Comparison of ENCODE assay signal across 26 mouse cellular contexts in genomic region chr1:190599622-190600021, GRCm38 (mm10).
DNase-seq lines count a peak whose midpoint lies in the region; ATAC-seq and TF ChIP-seq lines count a peak whose summit lies in the region.
"Had no signal": no experiment of that assay in that cellular context is flagged by ENCODE, and none has a peak within 500 bp of the region (broad histone marks: within the 10 kb centered on the region; RNA-seq: fewer than 3 reads in every experiment).

No protein-coding gene starts in this region.

- no peak for TF ChIP-seq CTCF in kidney, postnatal 0 days (IDR thresholded peaks at IDR 0.05; ENCODE audit: low read depth)
- no peak for TF ChIP-seq CTCF in CH12.LX (conservative IDR thresholded peaks at IDR 0.05 in 1 of 2, IDR thresholded peaks at IDR 0.05 in 1 of 2; ENCODE audit: low read depth in 2 of 2, low read length in 2 of 2)

- H3K79me2 ChIP-seq in CH12.LX (replicated peaks; ENCODE audit: control insufficient read depth, extremely low read depth, insufficient read depth, poor library complexity, severe bottlenecking), result no peaks in the 10 kb centered on the region

- no peaks in the 10 kb centered on the region for H3K27me3 ChIP-seq in kidney, embryonic 14.5 days (ENCODE audit: control insufficient read depth, insufficient read depth, low read length)
- H3K27me3 ChIP-seq in kidney, postnatal 0 days (ENCODE audit: insufficient read depth, low read length), result no peaks in the 10 kb centered on the region
- H3K27me3 ChIP-seq in CH12.LX (replicated peaks), result no peaks in the 10 kb centered on the region
- H3K27me3 ChIP-seq: embryonic facial prominence, embryonic 13.5 days; forebrain, embryonic 12.5 days; forebrain, embryonic 15.5 days; heart, embryonic 13.5 days; hindbrain, embryonic 12.5 days; hindbrain, embryonic 15.5 days had no signal

- WGBS in kidney, embryonic 14.5 days, result 50% methylated on average over 11 of the region's 11 CpGs
- WGBS in kidney, postnatal 0 days, result 41% methylated on average over 11 of the region's 11 CpGs

- H3K4me3 ChIP-seq in kidney, embryonic 14.5 days (ENCODE audit: low read length), result no peak overlapping the region
- H3K4me3 ChIP-seq in kidney, postnatal 0 days (replicated peaks; ENCODE audit: low read depth, low read length), result no peak overlapping the region
- no peak overlapping the region for H3K4me3 ChIP-seq in CH12.LX (replicated peaks in 1 of 3; ENCODE audit: low read depth in 2 of 3, low read length in 2 of 3, poor library complexity in 1 of 3)
- H3K4me3 ChIP-seq: embryonic facial prominence, embryonic 10.5 days; embryonic facial prominence, embryonic 13.5 days; erythroblast, embryonic 14.5 days; forebrain, embryonic 12.5 days; forebrain, embryonic 15.5 days; heart, adult 2 months; heart, embryonic 10.5 days; heart, embryonic 13.5 days; hindbrain, embryonic 12.5 days; hindbrain, embryonic 15.5 days had no signal

- in situ Hi-C loops in CH12.LX (cut with MboI; ENCODE audit: low pct_ligation_motif_present, low pct_unique_long_range_greater_than_20kb, low sequenced_read_pairs), result no loop called here

- peak; percentile 85 for ATAC-seq in kidney, embryonic 14.5 days (ENCODE audit: low FRiP score, low TSS enrichment)
- ATAC-seq in kidney, postnatal 0 days (replicated peaks; ENCODE audit: low FRiP score, low read depth), result no peak
- ATAC-seq: activated CD4-positive, CD25-positive, alpha-beta regulatory T cell, adult 4 months; CD4-positive, CD25-positive, alpha-beta regulatory T cell, adult 4 months; forebrain, embryonic 15.5 days had no signal

- dilution Hi-C loops in CH12.LX (cut with MboI; ENCODE audit: extremely low pct_ligation_motif_present, extremely low pct_unique_long_range_greater_than_20kb, low sequenced_read_pairs), result no loop called here

- no peak overlapping the region for H3K9ac ChIP-seq in kidney, embryonic 14.5 days (ENCODE audit: low read depth, low read length)
- H3K9ac ChIP-seq in kidney, postnatal 0 days (ENCODE audit: low read depth, low read length), result no peak overlapping the region
- no peak overlapping the region for H3K9ac ChIP-seq in CH12.LX (ENCODE audit: insufficient read depth, low read depth)
- H3K9ac ChIP-seq: embryonic facial prominence, embryonic 13.5 days; forebrain, embryonic 12.5 days; forebrain, embryonic 15.5 days; heart, embryonic 13.5 days; hindbrain, embryonic 12.5 days; hindbrain, embryonic 15.5 days had no signal

- no peak overlapping the region for H3K27ac ChIP-seq in kidney, embryonic 14.5 days (ENCODE audit: low read depth, low read length)
- H3K27ac ChIP-seq in kidney, postnatal 0 days, result no peak overlapping the region
- no peak overlapping the region for H3K27ac ChIP-seq in CH12.LX (ENCODE audit: insufficient read depth, low read depth)
- H3K27ac ChIP-seq: embryonic facial prominence, embryonic 10.5 days; embryonic facial prominence, embryonic 13.5 days; forebrain, embryonic 12.5 days; forebrain, embryonic 15.5 days; heart, adult 2 months; heart, embryonic 10.5 days; heart, embryonic 13.5 days; hindbrain, embryonic 12.5 days; hindbrain, embryonic 15.5 days had no signal

- no peak for TF ChIP-seq EP300 in CH12.LX (IDR thresholded peaks at IDR 0.05; ENCODE audit: low read length)

- H3K9me3 ChIP-seq in kidney, embryonic 14.5 days (ENCODE audit: control insufficient read depth, low read length), result no peaks in the 10 kb centered on the region
- H3K9me3 ChIP-seq in kidney, postnatal 0 days (replicated peaks; ENCODE audit: low read length), result no peaks in the 10 kb centered on the region
- H3K9me3 ChIP-seq in CH12.LX (replicated peaks; ENCODE audit: low read length), result peaks cover 4% of the 10 kb centered on the region
- H3K9me3 ChIP-seq: embryonic facial prominence, embryonic 10.5 days; embryonic facial prominence, embryonic 13.5 days; forebrain, embryonic 12.5 days; forebrain, embryonic 15.5 days; heart, embryonic 10.5 days; heart, embryonic 13.5 days; hindbrain, embryonic 12.5 days; hindbrain, embryonic 15.5 days had no signal

- no peak for TF ChIP-seq POLR2A in CH12.LX (IDR thresholded peaks at IDR 0.05; ENCODE audit: low read depth, low read length)

- DNase-seq in kidney, postnatal 14 days, result no peak
- peak; percentile 70 for DNase-seq in kidney, postnatal 0 days (ENCODE audit: low spot score)
- DNase-seq in kidney, adult 9 months, result no peak
- peak; percentile 48 for DNase-seq in CH12.LX (ENCODE audit: extremely low read depth)
- no peak for DNase-seq in layer of hippocampus, adult 18-20 months (ENCODE audit: low spot score in 2 of 2)
- DNase-seq: adrenal gland, adult 8-10 months; adrenal gland, postnatal 25 days; cerebellum, adult 11-12 months; cerebellum, adult 8-10 months; cerebellum, postnatal 10 days; cerebellum, postnatal 36 days; embryo, embryonic 11 days; gastrocnemius, postnatal 25 days; heart, adult 2 months had no signal

- no peak overlapping the region for H3K4me2 ChIP-seq in kidney, embryonic 14.5 days (replicated peaks; ENCODE audit: low read depth, low read length)
- no peak overlapping the region for H3K4me2 ChIP-seq in kidney, postnatal 0 days (ENCODE audit: low read length)
- H3K4me2 ChIP-seq in CH12.LX (ENCODE audit: insufficient read depth, low read depth, poor library complexity, severe bottlenecking), result no peak overlapping the region
- H3K4me2 ChIP-seq: embryonic facial prominence, embryonic 13.5 days; forebrain, embryonic 12.5 days; forebrain, embryonic 15.5 days; heart, embryonic 13.5 days; hindbrain, embryonic 12.5 days; hindbrain, embryonic 15.5 days had no signal

- no peak for TF ChIP-seq RAD21 in CH12.LX (IDR thresholded peaks at IDR 0.05; ENCODE audit: low read depth, low read length)

- H3K36me3 ChIP-seq in kidney, embryonic 14.5 days (ENCODE audit: control insufficient read depth, insufficient read depth, low read length), result no peaks in the 10 kb centered on the region
- no peaks in the 10 kb centered on the region for H3K36me3 ChIP-seq in kidney, postnatal 0 days (ENCODE audit: insufficient read depth, low read length)
- no peaks in the 10 kb centered on the region for H3K36me3 ChIP-seq in CH12.LX (replicated peaks in 1 of 2; ENCODE audit: control insufficient read depth in 1 of 2, insufficient read depth in 1 of 2, low read length in 1 of 2)
- H3K36me3 ChIP-seq: embryonic facial prominence, embryonic 10.5 days; embryonic facial prominence, embryonic 13.5 days; forebrain, embryonic 12.5 days; forebrain, embryonic 15.5 days; heart, embryonic 10.5 days; heart, embryonic 13.5 days; hindbrain, embryonic 12.5 days; hindbrain, embryonic 15.5 days had no signal

- peaks cover 3% of the 10 kb centered on the region; the same call in 1 of the 2 replicates for H3K4me1 ChIP-seq in kidney, embryonic 14.5 days (ENCODE audit: control insufficient read depth, insufficient read depth, low read length)
- no peaks in the 10 kb centered on the region for H3K4me1 ChIP-seq in kidney, postnatal 0 days (replicated peaks; ENCODE audit: insufficient read depth, low read length)
- H3K4me1 ChIP-seq in CH12.LX (ENCODE audit: control insufficient read depth in 1 of 2, insufficient read depth in 2 of 2), result peaks cover 4 to 45% of the 10 kb centered on the region in 2 experiments; a peak in 3 of 4 replicates
- H3K4me1 ChIP-seq: embryonic facial prominence, embryonic 13.5 days; forebrain, embryonic 12.5 days; forebrain, embryonic 15.5 days; heart, embryonic 13.5 days; hindbrain, embryonic 12.5 days; hindbrain, embryonic 15.5 days had no signal

TF ChIP-seq in CH12.LX, 34 proteins besides CTCF, POLR2A, EP300 and RAD21:
- TF ChIP-seq BHLHE40 (IDR thresholded peaks at IDR 0.05; ENCODE audit: low read depth, low read length), result peak; percentile 65
- peak; percentile 79 for TF ChIP-seq ETS1 (conservative IDR thresholded peaks at IDR 0.05; ENCODE audit: low read depth, low read length)
- no peak for TF ChIP-seq MAZ (IDR thresholded peaks at IDR 0.05; ENCODE audit: low read depth, low read length)

Comparison
In these comparisons a context has a peak if more than half of its experiments do, and no peak if none do; other contexts are left out.
1. DNase-seq: peak in kidney, postnatal 0 days (single experiment) and CH12.LX (single experiment); none in kidney, postnatal 14 days (single experiment), kidney, adult 9 months (single experiment) and layer of hippocampus, adult 18-20 months (0 of 2).